Mouse (Mus musculus) limb, embryonic 14.5 days (tissue): ENCODE results near the gene Gk. TPM values are rescaled to one million over a fixed set of nuclear protein-coding genes. Genes with fewer than 3 reads are reported as not detected.
A peak's percentile ranks its signal among the peaks of the same experiment; 100 is the strongest.

Experiments used
- ATAC-seq: fragments of 200-750 bp; cut with Nextera tagmentation; 2 replicates; pipeline ENCODE4 v1.8.0; 2017; ENCODE audit warnings: low read depth, moderate number of reproducible peaks, moderate TSS enrichment; ENCODE audit not compliant: low FRiP score
- DNase-seq: peaks from one replicate; pipeline ENCODE4 v3.0.0-alpha.2; 2015; ENCODE audit warnings: low spot score
- H3K27ac ChIP-seq: fragments of 300-500 bp; sonication (generic); replicated peaks from 2 replicates; pipeline ENCODE4 v1.5.1; 2014; ENCODE audit warnings: low read depth, mild to moderate bottlenecking, low read length, moderate library complexity, mixed read lengths
- H3K27me3 ChIP-seq: fragments of 300-500 bp; sonication (generic); 2 replicates; pipeline ENCODE4 v1.6.1; 2014; ENCODE audit warnings: low read length, mixed read lengths; ENCODE audit not compliant: control insufficient read depth, insufficient read depth
- H3K36me3 ChIP-seq: fragments of 300-500 bp; sonication (generic); 2 replicates; pipeline ENCODE4 v1.6.1; 2014; ENCODE audit warnings: mild to moderate bottlenecking, low read length, moderate library complexity, mixed read lengths; ENCODE audit not compliant: control insufficient read depth, insufficient read depth
- H3K4me1 ChIP-seq: fragments of 300-500 bp; sonication (generic); 2 replicates; pipeline ENCODE4 v1.6.1; 2014; ENCODE audit warnings: antibody characterized with exemption, low read length, mixed read lengths; ENCODE audit not compliant: control insufficient read depth, insufficient read depth
- H3K4me2 ChIP-seq: fragments of 300-500 bp; sonication (generic); replicated peaks from 2 replicates; pipeline ENCODE4 v1.6.1; 2014; ENCODE audit warnings: low read depth, mild to moderate bottlenecking, low read length, moderate library complexity; ENCODE audit not compliant: severe bottlenecking
- H3K4me3 ChIP-seq: fragments of 300-500 bp; sonication (generic); replicated peaks from 2 replicates; pipeline ENCODE4 v1.5.1; 2014; ENCODE audit warnings: low read length
- H3K9ac ChIP-seq: fragments of 300-500 bp; sonication (generic); 2 replicates; pipeline ENCODE4 v1.6.1; 2014; ENCODE audit warnings: mild to moderate bottlenecking, low read depth, low read length, moderate library complexity; ENCODE audit not compliant: severe bottlenecking
- H3K9me3 ChIP-seq: fragments of 300-500 bp; sonication (generic); 2 replicates; pipeline ENCODE4 v1.6.1; 2016; ENCODE audit warnings: low read length; ENCODE audit not compliant: control insufficient read depth
- POLR2A ChIP-seq: fragments of 200-500 bp; IDR thresholded peaks from 2 replicates; pipeline ENCODE4 v1.8.0; 2012; ENCODE audit warnings: inconsistent platforms, mild to moderate bottlenecking, moderate library complexity, borderline replicate concordance; ENCODE audit not compliant: insufficient read depth, insufficient read length; ENCODE audit errors: extremely low read depth
- WGBS: fragments of 180-500 bp; shearing (Covaris S2); extraction: QIAGEN DNeasy Blood & Tissue Kit; methylation state at CpG from one replicate; pipeline ENCODE4 v1.1.7; 2014; 5-methylcytosine and 5-hydroxymethylcytosine counted together
- polyA plus RNA-seq, 2 experiments: library from polyadenylated mRNA; depleted of rRNA in 1 of 2; stranded (reverse) in 1 of 2; unstranded in 1 of 2; fragments of >200 nt; fragmentation: Nextera tagmentation in 1 of 2; extraction: Ambion mirVana in 1 of 2; gene quantifications; 2 replicates each; pipeline versions ENCODE4 v1.2.1 to v1.2.3; 2012 to 2014

Gk gene
- polyA plus RNA-seq, 2 experiments: 4.7 to 5.3 TPM

DNA sequence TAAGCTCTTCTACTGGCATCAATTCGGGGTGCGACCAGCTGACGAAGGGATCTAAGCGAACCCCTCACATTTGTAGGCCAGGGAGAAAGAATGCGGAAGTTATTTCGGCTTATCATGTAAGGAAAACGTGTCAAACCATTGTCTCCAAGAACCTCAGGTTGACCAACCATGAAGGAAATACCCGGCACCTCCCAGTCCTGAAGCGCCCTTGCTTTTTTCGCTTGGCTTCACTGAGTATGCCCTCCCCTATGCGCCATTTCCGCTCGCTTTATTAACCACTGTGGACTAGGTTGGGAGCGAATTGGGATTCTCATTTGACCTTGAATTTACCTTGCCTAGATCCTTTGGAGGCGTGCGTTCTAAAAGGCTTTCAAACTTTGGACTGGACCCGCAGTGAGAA lies 522 bp upstream of the Gk start:
- 26% methylated on average over 17 of the region's 17 CpGs for WGBS
- no peaks in the 10 kb centered on the region for H3K4me1 ChIP-seq
- DNase-seq (peak; percentile 59), ATAC-seq (peak; percentile 34; the same call in 1 of the 2 replicates)
- peak overlapping the region; percentile 63 for H3K27ac ChIP-seq
- no peaks in the 10 kb centered on the region for H3K9me3 ChIP-seq
- no peaks in the 10 kb centered on the region for H3K27me3 ChIP-seq
- H3K9ac ChIP-seq: peak overlapping the region; percentile 69
- TF ChIP-seq POLR2A: no peak
- H3K36me3 ChIP-seq: no peaks in the 10 kb centered on the region
- H3K4me2 ChIP-seq: peak overlapping the region; percentile 57
- peak overlapping the region; percentile 51 for H3K4me3 ChIP-seq

DNA sequence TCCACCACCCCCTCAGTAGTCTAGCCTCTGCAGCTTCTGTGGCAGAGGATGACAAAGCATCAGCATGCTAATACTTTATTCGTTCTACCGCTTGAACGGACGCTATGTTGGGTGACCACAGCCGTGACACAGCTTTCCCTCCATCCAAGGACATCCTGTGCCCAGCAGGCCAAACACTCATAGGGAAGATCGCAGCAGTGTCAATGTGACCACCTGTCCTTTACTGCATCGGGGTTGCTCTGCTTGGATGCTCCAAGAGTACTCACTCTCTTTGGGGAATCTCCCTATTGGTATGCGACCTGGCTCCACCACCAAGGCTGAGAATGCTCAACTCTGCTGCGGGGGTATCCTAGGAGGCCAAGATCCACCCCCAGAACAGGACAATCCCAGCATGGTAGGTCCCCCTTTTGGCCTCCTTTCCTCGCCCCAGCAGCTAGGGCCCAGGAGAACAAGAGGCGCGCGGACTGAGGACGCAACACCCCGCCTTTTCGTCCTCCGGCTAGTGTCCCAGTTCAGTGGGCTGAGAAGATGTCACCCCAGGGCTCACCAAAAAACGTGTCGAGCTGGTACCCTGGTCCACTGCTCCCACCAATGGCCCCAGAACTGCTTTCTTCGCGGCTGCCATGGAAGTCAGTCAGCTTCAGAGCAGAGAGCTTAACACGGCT lies 608 bp downstream of the Gk start:
- Histone ChIP-seq H3K36me3 (no peaks in the 10 kb centered on the region), H3K27me3 (no peaks in the 10 kb centered on the region), H3K4me3 (peak overlapping the region; percentile 51), H3K4me1 (no peaks in the 10 kb centered on the region), H3K4me2 (peak overlapping the region; percentile 57), H3K9ac (peak overlapping the region; percentile 60), H3K9me3 (no peaks in the 10 kb centered on the region), H3K27ac (no peak overlapping the region)
- DNase-seq (no peak), ATAC-seq (no peak; the same call in 1 of the 2 replicates)
- WGBS: 20% methylated on average over 21 of the region's 22 CpGs
- TF ChIP-seq POLR2A: no peak

DNA sequence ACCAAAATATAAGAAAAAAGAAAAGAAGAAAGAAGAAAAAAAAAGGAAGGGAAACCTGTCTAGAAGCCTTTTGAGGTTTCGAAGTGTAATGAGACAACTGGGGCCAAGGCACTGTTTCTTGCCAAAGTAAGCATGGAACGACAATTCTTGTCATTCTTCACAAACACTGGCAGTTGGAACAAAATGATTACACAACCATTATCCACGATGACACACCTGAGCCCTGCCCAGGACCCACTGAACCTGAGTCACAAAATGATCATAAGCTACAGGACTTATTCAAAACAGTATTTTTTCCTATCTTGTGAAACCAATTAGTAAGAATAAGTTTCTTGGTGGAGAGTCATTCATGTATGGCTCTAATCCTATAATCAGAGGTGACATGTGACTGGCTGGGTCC lies 5.3 kb downstream of the Gk start:
- no peak for ATAC-seq
- no peak overlapping the region for H3K4me3 ChIP-seq
- TF ChIP-seq POLR2A: no peak
- H3K4me2 ChIP-seq: no peak overlapping the region
- H3K9ac ChIP-seq: no peak overlapping the region
- H3K9me3 ChIP-seq: no peaks in the 10 kb centered on the region
- H3K4me1 ChIP-seq: no peaks in the 10 kb centered on the region
- no peaks in the 10 kb centered on the region for H3K36me3 ChIP-seq
- H3K27ac ChIP-seq: no peak overlapping the region
- no peaks in the 10 kb centered on the region for H3K27me3 ChIP-seq
- 73% methylated on average over 3 of the region's 3 CpGs for WGBS
- DNase-seq: no peak

DNA sequence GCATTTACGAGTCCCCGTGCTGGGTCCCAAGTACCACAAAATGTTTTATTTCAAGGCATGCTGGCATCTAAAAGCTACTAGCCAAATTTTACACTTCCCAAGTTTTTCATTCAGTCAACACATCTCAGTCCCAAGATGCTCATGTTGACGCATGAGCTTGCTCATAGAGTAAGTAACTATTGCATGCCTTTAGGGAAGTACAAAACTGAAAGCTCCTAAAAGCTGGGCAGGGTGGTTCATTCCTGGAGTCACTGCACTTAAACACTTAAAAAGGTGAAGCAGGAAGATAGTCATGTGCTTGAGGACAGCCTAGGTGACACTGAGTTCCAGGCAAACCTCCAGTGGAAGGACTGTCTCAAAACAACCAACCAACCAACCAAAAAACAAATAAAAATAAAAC lies 5.9 kb downstream of the Gk start:
- no peak overlapping the region for H3K9ac ChIP-seq
- WGBS: 76% methylated on average over 3 of the region's 3 CpGs
- DNase-seq (no peak), ATAC-seq (no peak)
- no peaks in the 10 kb centered on the region for H3K36me3 ChIP-seq
- no peaks in the 10 kb centered on the region for H3K9me3 ChIP-seq
- no peaks in the 10 kb centered on the region for H3K27me3 ChIP-seq
- no peak for TF ChIP-seq POLR2A
- no peak overlapping the region for H3K4me3 ChIP-seq
- no peak overlapping the region for H3K27ac ChIP-seq
- H3K4me2 ChIP-seq: no peak overlapping the region
- H3K4me1 ChIP-seq: no peaks in the 10 kb centered on the region

DNA sequence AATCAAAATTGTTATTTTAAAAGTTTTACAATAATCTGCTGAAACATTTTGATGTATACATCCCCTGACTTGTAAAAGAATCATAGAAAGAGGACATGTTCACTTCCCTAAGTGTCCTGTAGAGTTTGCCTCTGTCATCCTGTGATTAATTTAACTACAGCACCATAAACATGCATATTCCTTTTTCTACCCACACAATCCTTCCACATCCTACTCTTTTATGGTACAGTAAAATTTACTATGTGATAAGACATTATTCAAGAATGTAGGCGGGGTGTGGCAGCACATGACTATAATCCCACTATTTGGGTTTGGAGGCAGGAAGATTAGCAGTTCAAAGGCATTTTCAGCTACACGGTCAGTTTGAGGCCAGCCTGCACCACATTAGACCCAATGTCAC lies 8.0 kb downstream of the Gk start:
- 63% methylated on average over 2 of the region's 2 CpGs for WGBS
- no peak overlapping the region for H3K4me2 ChIP-seq
- H3K27ac ChIP-seq: no peak overlapping the region
- ATAC-seq: no peak
- no peak for DNase-seq
- H3K4me1 ChIP-seq: no peaks in the 10 kb centered on the region
- no peaks in the 10 kb centered on the region for H3K36me3 ChIP-seq
- H3K9me3 ChIP-seq: no peaks in the 10 kb centered on the region
- no peak for TF ChIP-seq POLR2A
- H3K27me3 ChIP-seq: no peaks in the 10 kb centered on the region
- H3K4me3 ChIP-seq: no peak overlapping the region
- no peak overlapping the region for H3K9ac ChIP-seq
